Mouse (Mus musculus) 416B (cell line): Measurements from ENCODE around the gene Ern2.

Experiments used
- DNase-seq: peaks from one replicate; pipeline ENCODE4 v3.0.0; 2011; ENCODE audit warnings: low read depth

The Ern2 gene

DNA sequence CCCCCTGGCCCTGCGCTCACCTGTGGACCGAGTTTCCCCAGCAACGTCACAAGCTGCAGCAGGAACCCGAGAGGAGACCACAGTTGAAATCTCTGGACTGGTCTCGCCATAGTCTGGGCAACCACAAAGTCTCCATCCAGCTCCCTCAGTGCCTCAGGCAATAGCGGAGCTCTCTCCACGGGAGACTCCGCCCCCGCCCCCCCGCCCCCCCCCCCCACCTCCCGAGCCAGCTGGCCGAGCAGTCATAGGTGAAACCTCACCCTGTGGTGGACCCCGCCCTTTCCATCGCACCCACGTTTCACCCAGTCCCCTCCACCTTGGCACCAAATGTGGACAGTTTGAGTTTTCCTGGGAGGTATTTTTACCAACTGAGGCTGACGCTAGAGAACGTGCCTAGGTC is at the start of gene Ern2:
TSS of gene Ern2 (minus strand) at position 165 of the 400 bp plus-strand sequence.
- no peak for DNase-seq

DNA sequence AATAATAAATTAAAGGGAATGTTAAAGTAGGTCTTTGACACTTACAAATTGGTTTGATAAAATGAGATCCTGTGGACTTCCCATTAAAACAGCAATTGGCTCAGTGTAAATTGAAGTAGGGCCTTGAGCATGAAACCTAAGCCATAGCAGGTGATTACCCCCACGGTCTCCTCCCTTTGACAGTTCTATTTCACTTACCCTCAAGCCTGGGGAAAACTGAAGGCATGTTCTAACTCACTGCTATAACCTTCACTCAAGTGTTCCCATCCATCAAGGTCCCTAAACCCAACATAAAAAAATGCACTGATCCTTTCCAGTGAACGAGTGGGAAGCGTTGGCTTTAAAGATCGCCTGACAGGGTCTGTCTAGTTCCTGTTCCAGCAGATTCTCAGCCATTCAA is 44.9 kb upstream of the Ern2 start:
- no peak for DNase-seq

DNA sequence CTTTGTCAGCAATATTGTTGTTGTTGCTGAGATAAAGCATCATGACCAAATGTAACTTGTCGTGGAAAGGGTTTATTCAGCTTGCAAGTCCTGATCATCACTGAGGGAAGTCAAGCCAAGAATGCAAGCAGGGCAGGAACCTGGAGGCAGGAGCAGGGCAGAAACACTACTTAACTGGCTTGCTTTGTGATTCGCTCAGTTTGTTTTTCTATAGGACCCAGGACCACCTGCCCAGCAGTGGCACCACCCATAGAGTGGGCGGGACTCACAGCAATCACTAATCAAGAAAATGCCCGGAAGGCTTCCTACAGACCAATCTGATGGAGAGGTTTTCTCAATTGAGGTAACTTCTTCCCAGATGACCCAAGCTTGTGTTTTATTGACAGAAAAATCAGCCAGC is 43.9 kb upstream of the Ern2 start:
- DNase-seq = no peak

DNA sequence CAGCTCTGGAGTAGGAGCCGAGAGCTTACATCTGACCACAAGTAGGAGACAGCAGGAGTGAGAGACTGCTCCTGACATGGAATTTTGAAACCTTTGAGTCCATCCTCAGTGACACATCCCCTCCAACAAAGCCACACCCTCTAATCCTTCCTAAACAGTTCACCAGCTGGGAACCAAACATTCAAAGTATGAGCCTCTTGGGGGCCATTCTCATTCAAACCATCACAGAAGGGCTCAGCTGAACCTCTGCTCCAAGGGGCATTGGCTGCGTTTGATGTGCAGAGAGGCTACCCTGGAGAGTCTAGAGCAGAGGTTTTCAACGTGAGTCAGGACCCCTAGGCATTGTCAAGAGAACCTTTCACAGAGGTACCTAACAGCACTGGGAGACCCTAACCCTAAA is 43.3 kb upstream of the Ern2 start:
- no peak for DNase-seq

DNA sequence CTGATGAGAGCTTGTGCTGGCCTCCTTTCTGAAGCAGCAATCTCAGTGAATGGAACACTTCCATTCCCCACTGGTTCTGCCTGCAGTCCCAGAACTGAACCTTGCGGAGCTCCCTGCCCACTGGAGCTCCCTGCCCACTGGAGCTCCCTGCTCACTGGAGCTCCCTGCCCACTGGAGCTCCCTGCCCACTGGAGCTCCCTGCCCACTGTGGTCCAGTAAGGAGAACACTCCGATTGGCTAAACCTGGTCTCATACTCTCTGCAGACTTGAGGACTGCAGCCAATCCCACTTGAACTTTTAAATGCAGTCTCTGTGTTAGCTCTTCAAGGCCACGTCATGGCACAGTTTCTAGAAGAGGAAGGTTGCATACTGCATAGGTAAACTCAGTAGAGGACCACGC is 40.7 kb upstream of the Ern2 start:
- DNase-seq = no peak

DNA sequence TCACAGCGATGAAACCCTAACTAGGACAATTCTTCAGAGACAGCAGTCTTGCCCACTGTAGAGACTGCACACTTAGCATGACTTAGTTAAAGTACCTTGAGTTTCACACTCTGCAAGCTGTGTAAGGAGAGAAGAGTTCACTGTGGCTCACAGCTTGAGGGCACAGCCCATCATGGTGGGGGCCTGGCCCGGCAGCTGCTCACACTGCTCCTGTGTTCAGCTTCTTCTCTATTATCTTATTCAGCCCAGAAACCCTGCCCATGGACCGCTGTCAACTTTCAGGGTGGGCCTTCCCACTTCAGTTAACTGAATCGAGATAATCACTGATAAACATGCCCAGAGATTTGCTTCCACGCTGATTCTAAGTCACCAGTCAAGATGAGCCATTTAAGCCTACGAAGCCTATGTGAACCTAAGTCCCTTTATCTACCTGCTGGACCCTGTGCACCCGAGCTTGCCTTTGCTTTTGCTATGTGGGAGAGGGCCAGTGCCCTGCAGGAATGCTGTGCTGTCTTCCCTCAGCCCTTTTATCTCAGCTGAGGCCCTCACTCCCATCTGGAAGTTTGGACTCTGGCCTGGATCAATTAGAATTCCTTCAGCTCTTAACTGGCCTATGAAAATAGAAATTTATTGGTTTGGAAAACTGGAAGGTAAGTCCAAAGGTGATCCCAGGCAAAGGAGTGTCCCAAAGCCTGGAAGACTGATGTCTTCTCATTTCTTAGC is 40.2 kb upstream of the Ern2 start:
- no peak for DNase-seq

DNA sequence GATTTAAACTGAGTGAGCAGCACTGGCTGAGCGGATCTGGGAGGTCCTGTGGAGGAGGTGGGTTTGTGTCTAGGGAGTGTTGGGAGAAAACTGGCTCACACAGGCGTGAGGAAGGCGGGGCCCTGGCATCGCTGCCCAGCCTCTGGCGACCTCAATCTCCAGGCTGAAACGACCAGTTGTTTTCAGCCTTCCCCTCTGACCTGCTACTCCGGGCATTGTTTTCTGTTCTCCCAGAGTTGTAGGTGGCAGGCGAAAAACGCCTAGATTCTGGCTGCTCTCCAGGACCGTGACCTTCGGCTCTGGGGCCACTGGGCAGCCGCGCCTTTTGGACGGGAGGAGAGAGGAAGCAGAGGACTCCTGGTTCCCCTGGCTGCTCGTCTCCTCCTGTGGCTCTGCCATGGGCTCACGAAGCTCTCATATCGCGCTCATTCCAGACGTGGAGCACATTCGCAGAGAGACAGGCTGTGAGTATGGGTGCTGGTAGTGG is 33.4 kb upstream of the Ern2 start, which contains the start of gene Chp2:
TSS of gene Chp2 (plus strand) at position 182 of the 487 bp plus-strand sequence.
- no peak for DNase-seq

DNA sequence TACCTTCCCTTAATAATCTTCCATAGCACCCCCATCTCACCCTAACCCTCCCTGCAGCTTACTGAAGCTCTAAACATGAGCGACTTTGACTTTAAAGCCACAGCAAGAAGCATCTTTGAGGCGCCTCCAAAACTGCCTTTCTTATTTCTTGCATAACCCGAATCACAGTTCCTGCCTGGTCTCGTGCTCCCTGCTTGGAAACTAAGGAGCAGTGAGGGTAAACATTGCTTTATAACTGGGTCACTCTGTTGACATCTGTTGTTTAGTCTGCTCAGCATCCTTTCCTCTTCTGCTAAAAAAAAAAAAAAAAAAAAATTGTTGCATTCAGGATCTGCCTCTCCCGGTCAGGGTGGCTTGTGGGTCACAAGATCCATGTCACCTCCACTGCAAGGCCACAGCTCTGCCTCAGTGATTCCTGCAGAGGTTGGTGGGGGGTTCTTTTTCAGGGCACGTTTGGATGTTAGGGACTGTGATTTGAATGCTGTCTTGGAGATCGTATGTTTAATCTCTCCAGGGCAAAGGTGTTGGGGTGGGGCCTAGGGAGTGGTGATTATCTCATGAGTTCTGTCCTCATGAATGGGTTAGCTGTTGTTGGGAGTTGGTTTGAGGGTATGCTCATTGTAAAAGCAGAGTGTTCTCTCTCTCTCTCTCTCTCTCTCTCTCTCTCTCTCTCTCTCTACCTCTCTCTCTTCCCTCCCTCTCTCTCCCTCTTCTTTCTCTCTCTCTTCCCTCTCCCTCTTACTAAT is 22.4 kb upstream of the Ern2 start:
- no peak for DNase-seq

DNA sequence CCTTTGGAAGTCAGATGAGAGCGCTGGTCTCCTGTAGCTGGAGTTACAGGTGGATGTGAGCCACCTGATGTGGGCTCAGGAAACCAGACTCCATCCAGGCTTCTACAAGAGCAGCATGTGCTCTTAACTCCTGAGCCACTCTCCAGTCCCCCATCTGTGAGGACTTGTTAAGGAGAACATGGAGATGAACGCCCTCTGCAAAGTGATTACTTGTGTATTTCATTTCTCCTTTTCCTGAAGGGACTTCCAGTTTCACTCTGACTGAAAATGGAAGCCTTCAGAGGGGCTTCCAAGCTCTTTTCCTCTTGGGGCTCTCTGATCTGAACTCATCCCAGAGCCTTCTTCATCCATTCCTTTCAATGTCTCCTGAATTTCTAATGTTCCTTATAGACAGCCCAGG is 20.1 kb upstream of the Ern2 start:
- DNase-seq = no peak

DNA sequence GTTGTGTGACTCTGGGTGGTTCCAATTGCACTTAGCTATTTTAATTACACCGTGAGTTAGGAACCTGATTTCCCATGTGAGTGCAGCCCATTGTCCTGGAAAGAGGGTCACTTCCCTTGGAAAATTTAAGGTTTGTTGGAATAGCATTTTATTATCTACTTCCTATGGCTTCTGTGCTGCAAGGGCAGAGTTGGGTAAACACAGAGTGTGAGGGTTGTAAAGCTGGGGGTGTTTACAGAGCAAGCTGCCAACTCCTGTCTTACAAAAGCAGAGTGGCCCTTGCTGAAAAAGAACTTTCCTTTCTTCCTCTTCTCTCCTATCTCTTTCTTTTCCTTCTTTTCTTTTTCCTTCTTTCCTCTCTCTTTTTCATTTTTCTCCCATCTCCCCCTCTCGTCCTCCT is 17.9 kb upstream of the Ern2 start:
- no peak for DNase-seq

DNA sequence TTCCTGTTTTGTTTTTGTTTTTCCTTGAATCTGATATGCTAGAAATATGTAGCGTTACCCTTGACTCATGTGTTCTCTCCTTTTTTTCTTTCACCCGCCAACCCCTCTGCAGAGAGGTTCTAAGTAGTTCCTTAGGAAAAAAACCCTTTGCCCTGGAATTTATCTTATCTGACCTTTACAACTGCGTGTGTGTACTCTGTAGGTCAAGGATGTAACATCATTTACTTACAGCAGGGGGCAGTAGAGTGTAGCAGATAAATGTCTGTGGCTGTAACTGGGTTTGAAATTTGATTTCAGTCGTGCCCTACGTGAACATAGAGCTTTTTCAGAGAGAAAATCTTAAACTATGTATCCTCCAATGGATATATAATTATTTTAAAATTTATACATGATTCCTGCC is 13.3 kb upstream of the Ern2 start:
- peak; percentile 74 for DNase-seq

DNA sequence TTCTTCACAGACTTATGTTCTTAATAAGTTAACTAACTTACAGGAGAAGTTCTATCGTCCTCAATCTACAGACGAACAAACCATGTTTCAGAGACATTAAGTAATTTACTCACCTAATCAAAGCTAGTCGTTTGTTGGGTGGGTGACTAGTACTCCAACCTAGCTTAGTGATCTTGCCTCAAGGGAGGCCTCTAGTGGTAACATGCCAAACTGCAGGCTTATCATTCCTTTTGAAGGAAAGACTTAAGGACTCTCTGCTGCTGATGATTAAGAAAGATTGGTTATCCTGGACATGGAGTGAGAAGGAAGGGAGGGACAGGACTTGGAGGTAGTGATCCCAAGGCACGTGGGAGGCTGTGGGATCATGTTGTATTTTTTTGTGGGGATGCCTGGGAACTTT is 11.3 kb upstream of the Ern2 start:
- peak; percentile 83 for DNase-seq

DNA sequence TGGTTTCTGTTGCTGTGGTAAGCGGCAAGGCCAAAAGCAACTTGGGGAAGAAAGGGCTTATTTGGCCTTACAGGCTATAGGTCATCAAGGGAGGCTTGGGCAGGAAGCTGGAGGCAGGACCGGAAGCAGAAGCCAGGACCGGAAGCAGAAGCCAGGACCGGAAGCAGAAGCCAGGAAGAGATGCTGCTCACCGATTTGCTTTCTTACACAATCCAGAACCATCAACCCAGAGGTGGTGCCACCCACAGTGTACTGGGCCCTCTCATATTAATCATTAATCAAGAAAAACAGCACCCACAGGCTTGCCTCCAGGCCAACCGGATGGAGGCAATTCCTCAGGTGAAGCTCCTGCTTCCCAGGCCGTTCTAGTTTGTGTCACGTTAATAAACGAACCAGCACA is 10.8 kb upstream of the Ern2 start:
- DNase-seq = peak; percentile 78

DNA sequence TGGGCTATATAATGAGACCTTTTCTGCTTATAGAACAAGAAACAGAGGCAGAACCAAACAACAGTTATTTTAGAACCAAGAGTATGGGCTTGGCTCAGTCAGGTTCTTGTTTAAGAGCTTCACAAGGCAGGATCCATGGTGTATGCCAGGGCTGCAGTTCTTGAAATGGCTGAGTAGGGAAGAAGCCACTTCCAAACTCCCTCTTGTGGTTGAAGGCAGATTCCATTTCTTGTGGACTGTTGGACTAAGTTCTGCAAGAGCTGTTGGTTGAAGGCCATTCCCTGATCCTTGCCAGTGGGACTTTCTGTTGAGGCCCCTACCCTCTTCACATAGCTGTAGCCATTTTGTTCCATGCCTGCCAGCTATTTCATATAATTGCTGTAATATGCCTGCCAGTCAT is 7.9 kb upstream of the Ern2 start:
- peak; percentile 16 for DNase-seq

DNA sequence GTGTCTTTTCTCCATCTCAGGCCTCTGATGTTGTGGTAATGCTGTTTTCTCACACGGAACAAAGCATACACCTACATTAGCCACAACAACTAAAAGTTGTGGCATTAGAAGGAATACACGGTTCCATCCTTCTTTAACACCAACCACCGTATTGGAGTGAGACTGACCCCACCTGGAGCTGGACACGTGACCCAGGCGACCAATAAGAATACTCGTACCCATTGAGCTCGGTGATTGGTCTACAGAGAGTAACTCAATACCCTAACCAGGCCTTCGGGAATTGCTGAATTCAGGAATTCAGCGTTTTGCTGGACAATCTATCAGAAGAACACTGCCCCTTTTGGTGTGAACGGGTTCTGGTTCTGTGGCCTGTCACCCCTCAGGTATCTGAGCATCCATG is 5.1 kb upstream of the Ern2 start:
- no peak for DNase-seq

DNA sequence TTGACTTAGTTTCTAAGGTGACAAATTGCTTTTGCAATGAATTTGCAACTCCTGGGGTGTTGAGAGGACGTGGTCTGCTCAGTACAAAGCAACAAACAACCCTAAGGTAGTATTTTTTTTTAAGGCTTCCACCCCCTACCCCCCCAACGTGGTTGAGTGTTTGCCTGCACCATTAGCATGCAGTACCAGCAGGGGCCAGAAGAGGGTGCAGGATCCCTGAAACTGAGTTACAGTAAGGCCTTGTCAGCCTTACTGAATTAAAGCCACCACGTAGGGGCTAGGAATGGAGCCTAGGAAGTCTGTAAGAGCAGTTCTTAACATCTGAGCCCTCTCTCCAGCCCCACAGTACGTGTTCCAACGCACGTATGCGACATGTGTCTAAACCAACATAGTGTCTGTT is 3.5 kb upstream of the Ern2 start:
- DNase-seq = peak; percentile 68

DNA sequence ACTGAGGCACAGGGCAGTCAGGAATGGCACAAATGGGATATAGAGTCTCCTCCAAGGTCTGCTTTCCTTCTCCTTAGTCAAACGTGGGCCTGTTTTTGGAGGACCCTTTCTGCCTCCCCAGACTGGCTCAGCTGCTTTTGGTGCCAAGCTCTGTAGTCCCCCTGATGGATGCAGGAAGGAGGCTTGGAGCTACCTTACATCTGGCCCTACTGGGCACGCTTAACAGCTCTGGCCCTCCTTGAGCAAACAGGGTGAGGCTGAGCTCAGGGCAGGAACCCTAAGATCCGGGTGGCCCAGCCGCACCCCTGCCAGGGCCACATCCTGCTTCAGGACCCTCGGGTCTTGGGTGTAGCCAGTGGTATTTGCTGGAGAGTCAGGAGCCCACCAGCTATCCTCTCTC is 1.4 kb downstream of the Ern2 start:
- no peak for DNase-seq

DNA sequence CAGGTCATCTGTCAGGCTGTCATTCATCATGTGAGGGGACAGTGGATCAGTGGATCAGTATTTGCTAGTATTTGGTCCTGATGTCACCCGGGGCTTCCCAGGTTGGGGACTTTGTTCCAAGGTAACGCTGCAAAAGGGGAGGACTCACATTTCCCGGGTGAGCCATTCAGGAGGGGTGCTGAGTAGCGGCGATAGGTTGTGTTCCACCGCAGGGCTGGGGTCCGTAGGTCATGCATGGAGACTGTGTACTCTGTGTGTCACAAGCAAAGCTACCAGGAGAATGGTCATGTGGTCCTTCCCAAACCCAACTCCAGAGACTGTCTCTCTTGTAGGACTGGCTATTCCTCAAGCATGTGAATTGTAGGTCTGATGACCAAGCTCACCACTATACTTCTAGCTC is 5.3 kb downstream of the Ern2 start:
- no peak for DNase-seq

DNA sequence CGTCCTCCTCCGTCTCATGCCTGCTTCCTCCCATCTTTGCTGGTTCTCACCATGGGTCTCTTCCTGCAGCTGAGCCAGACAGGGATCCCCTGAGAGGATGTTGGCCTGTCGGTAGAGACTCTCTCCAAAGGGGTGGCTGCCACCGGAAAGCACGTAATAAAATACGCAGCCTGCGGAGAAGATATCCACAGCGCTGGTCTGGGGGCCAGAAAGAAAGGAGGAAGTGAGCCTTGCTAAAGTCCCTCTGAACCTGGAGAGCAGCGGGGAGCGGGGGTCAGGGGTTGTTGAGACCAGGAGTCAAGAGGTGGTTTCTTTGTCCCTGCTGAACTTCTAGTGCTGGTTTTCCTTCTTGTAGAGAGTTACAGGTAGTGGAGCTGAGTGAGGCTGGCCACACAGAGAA is 14.4 kb downstream of the Ern2 start:
- no peak for DNase-seq

DNA sequence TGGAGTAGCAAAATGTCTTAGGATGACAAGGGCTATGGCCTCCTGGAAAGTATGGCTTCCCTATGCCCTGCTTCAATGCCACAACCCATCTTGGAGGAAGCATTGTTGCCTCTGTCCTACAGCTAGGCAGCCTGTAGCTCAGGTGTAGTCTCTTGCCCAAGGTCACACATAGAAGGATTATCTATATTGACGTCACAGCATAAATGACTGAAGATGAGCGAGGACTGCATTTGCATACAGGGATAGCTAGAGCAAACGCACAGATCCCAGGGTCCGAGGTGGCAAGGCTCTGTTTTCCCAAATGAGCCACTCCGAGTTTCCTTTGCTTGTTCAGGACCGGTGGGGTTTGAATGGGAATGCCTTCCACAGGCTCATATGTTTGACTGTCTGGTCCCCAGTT is 15.3 kb downstream of the Ern2 start:
- no peak for DNase-seq

DNA sequence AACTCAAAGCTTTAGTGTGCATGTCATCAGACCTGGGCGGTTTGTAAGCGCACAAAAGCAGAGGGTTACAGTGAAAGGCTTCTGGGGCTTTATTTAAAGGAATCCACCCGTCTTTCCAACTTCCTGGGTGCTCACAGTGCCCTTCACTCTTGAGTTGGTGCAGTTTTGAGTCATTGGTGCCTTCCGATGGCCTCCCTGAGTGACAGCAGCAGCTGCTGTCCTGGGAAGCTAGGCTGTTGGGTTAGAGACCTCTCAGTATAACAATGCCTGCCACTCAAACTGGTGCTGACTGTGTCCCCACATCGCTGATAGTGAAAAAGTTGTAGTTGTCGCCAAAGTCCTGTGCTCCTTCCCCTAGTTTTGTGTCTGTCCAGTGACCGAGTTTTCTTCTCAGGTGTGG is 18.8 kb downstream of the Ern2 start:
- no peak for DNase-seq

DNA sequence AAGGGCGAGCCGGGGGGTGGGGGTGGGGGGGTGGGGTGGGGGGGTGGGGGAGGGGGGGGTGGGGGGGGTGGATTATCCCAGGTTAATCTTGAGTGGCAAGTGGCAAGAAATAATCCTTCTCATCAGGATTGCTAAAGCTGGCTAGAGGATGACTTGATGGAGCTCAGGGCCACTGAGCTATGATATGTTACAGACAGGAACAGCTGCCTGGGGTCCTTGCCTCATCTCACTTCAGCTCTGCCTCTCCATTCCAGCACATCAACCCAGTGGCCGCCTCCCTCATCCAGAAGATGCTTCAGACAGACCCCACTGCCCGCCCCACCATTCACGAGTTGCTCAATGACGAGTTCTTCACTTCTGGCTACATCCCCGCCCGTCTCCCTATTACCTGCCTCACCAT is 22.2 kb downstream of the Ern2 start:
- no peak for DNase-seq

DNA sequence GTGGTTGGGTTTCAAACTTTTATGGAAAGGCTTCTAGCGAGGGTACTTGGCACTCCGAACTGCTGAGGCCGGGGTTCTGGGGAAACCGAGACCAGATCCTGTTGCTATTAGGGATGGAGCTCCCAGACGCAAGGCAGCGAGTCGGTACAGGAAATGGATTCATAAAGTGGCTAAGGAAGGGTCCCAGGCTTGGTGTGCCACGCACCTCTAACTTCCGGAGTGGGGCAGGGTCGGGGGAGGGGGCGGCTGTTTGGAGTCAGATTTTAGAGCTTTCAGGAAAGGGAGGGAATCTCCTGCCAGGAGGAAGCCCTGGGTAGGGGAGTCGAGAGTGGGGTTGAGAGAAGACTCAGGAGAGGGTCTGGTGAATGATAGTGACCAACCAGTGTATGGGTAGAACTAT is 26.0 kb downstream of the Ern2 start:
- peak; percentile 27 for DNase-seq
